Mouse (Mus musculus) right cerebral cortex, adult 18-20 months (tissue): Measurements from ENCODE around the gene Naip6.
"Not testable (repeated sequence)": the region's sequence is repeated elsewhere in the genome, so short reads cannot be mapped to it uniquely, and the experiment has no call there.

Source experiments
- DNase-seq: peaks from one replicate; pipeline ENCODE4 v3.0.0; 2022; ENCODE audit warnings: mixed read lengths

Gene Naip6

DNA sequence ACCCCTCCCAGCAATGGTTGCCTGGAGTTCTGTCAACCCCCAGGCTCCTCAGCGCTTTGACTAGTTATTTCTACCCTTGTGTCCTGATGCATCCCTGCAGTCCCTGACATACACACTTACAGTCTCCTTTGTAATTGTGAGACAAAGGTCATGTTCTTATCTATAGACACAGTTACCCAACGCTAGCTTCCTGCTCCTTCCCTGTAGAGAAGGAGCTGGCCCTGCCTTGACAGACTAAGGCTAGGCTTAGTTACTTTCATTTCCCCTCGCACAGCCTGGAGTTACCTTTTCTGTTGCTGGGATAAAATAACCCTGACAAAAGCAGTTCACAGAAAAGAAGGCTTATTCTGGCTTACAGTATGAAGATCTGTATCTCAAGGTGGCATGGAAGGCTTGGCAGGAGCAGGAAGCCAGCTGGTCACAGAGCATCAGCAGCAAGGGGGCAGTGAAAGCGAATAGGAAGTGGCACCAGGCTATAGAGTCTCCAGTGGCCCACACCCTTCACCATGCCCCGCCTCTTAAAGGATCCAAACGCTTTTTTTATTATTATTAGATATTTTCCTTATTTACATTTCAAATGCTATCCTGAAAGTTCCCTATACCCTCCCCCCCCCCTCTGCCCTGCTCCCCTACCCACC is at the start of gene Naip6:
Gene Naip6 (minus strand): TSS at position 419 of the 638 bp plus-strand sequence.
- DNase-seq: not testable (repeated sequence)

DNA sequence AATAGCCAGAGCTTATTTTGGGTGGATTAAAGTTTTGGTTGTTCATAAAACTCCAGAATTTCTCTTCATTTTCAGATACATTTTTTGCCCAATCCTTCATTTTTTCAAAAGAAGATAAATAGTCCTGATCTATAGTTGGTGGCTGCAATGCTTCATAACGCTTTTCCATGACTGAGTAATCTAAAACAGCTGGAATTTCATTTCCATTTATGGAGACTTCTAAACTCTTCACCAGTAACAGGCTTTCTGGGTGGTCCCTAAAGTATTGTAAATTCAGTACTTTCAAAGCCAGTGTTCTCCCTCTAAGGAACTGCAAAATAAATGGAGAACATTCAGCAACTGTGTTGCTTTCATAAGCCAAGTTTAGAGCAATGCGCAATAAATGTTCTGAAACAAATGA is 34.8 kb upstream of the Naip6 start:
- not testable (repeated sequence) for DNase-seq

DNA sequence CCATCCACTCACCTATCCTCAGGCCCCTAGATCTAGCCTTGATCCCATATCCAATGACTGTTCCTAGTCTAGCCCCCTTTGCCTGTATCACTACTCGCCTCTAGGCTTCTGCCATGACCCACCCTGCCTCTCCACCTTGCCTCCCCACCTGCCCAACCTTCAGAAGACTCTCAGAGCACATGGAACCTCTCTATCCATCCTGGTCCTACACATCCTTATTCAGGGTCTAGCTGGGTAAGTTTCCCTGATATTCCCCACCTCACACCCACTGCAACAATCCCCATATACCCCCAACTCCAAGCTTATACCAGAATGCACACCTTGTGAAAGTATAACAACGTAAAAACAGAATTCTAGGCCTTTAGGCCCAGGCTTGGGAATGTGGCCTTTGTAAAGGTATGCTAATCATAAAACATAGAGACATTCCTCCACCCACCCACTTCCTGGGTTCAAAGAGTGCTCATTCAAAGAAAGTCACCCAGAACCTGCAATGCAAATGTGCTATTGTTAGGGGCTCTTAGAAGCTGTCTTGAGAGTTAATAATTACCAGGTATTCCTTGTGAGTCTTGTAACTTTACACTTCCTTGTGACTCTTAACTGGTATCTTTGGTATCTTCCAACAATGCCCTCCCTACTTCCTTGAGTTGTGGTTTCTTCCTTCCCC is 32.2 kb upstream of the Naip6 start:
- DNase-seq: not testable (repeated sequence)

DNA sequence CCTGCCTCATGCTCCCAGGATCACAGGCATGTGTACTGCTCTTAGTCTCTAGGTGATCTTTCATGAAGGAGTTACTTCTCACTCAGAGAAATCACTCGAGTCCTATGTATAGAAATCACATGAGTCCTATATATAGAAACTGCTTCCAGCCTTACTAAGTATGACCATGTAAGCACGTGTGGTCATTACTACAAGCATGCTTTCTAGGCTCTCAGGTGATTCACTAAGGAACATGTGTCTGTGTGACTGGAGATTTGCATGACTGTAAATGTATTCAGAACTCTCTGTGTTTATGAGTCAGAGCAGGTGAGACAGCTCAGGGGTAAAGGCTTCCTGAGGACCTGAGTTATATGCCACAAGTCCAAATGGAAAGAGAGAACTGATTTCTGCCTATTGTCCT is 24.3 kb upstream of the Naip6 start:
- DNase-seq: no peak

DNA sequence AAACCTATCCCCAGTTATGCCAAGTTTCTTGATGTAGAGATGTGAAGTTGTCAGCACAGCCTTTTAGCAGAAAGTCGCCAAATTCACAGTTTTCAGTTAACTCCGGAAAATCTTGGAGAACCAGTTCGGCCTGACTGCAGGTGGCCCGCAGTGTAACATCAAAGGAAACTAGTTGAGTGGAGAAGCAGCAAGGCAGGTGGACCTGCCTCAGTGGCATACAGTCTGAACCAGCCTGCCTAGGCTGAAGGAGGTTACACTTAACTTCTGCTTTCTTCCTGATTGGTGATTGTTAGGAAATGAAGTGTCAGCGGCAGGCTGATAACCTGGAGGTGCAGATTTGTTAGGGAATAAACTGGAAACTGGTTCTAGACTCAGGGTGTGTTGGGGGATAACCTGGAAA is 14.3 kb upstream of the Naip6 start:
- DNase-seq: not testable (repeated sequence)

DNA sequence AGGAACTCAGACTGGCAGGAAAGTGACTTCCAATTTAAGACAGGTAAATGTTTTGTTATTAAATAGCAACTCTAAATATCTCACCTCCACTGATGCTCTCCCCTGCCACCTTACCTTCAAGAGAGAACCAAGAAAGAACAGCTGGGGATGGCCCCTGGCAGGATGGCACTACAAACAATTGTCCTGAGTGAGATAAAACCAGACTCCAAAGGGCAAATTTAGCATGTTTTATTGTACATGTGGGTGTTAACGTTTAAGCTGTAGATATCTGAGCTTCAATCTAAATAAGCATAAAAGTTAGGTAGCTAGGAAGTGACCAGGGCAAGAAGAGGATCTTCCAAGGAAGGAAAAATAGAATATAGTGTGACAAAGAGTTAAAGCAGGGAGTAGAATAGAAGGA is 11.4 kb upstream of the Naip6 start:
- not testable (repeated sequence) for DNase-seq

DNA sequence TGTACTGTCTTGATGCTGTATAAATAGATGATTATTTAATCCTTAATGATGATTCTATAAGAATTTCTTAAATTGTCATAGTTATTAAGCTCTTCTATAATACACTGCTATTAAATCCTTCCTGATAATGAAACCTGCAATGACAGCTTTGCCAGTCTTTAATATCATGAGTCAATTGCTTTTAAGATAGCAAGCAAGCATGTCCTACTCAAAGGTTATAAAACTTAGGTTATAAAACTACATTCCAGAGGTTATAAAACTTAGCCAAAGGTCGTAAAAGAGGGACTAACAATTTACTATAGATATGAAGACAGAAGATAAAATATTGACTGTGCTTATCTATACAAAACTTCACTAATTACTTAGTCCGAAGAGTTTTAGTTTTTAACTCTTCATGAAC is 10.6 kb upstream of the Naip6 start:
- DNase-seq: not testable (repeated sequence)

DNA sequence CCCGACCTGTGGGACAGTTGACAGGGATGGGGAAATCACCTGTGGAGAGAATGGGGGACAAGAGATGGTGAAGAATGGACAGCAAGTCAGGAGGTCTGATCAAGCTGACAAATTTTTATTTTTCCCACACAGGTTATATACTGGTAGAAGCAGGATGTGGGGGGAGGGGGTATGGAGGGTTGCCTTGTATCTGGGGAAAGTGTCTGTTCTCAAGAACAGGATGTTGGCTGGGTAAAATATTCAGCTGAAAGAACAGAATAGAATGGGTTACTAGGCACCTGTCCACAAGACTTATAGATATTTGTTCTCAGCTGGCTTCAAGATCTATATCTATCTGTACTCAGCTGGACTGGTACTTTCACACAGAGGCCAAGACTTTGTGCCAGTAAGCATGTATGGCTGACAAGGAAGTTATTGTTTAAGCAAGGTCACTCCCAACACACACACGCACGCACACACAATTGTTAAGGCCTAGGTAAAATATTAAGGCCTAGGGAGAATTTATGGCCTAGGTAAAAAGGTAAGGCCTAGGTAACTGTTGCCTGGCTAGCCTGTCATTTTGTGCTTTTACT is 4.9 kb upstream of the Naip6 start:
- not testable (repeated sequence) for DNase-seq

DNA sequence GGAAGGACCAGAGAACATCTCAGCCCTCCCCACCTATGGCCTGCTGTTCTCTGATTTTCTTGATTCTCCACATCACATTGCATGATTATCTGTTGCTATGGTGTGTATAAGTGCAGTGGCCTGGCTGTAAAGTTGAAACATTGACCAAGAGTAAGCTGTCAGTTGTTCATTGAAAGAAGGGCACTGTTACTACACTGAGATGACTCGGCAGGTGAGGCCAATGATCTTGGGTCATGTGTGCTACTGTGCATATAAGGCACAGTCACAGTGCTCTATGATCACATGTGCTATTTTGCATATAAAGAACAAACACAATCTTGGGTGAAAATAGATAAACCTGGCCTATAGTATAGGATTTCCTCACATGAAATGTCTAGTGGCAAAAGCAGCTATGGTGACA is 32.9 kb downstream of the Naip6 start:
- DNase-seq: no peak

DNA sequence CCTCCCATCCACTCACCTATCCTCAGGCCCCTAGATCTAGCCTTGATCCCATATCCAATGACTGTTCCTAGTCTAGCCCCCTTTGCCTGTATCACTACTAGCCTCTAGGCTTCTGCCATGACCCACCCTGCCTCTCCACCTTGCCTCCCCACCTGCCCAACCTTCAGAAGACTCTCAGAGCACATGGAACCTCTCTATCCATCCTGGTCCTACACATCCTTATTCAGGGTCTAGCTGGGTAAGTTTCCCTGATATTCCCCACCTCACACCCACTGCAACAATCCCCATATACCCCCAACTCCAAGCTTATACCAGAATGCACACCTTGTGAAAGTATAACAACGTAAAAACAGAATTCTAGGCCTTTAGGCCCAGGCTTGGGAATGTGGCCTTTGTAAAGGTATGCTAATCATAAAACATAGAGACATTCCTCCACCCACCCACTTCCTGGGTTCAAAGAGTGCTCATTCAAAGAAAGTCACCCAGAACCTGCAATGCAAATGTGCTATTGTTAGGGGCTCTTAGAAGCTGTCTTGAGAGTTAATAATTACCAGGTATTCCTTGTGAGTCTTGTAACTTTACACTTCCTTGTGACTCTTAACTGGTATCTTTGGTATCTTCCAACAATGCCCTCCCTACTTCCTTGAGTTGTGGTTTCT is 45.9 kb downstream of the Naip6 start:
- not testable (repeated sequence) for DNase-seq

DNA sequence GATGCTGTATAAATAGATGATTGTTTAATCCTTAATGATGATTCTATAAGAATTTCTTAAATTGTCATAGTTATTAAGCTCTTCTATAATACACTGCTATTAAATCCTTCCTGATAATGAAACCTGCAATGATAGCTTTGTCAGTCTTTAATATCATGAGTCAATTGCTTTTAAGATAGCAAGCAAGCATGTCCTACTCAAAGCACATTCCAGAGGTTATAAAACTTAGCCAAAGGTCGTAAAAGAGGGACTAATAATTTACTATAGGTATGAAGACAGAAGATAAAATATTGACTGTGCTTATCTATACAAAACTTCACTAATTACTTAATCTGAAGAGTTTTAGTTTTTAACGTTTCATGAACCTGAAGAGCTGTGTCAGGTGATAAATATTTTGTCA is 60.5 kb downstream of the Naip6 start:
- not testable (repeated sequence) for DNase-seq

DNA sequence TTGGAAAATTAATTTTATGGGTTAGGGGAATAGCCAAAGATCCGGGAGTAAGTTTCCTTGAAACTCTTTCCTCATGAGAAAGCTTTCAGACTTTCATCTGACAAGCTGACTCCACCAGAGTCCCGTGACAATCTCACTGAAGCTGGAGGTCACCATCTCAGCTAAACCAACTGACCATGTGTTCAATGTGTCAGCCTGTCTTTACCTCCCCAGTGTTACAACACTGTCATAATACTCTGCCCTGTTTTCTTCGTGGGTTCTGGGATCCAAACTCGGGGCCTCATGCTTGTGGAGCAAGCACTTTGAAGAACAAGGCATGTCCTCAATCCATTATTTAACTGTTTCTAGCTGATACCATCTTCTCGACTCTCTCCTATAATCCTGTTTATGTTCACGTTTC is 61.5 kb downstream of the Naip6 start:
- not testable (repeated sequence) for DNase-seq

DNA sequence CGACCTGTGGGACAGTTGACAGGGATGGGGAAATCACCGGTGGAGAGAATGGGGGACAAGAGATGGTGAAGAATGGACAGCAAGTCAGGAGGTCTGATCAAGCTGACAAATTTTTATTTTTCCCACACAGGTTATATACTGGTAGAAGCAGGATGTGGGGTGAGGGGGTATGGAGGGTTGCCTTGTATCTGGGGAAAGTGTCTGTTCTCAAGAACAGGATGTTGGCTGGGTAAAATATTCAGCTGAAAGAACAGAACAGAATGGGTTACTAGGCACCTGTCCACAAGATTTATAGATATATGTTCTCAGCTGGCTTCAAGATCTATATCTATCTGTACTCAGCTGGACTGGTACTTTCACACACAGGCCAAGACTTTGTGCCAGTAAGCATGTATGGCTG is 65.6 kb downstream of the Naip6 start:
- DNase-seq: not testable (repeated sequence)

DNA sequence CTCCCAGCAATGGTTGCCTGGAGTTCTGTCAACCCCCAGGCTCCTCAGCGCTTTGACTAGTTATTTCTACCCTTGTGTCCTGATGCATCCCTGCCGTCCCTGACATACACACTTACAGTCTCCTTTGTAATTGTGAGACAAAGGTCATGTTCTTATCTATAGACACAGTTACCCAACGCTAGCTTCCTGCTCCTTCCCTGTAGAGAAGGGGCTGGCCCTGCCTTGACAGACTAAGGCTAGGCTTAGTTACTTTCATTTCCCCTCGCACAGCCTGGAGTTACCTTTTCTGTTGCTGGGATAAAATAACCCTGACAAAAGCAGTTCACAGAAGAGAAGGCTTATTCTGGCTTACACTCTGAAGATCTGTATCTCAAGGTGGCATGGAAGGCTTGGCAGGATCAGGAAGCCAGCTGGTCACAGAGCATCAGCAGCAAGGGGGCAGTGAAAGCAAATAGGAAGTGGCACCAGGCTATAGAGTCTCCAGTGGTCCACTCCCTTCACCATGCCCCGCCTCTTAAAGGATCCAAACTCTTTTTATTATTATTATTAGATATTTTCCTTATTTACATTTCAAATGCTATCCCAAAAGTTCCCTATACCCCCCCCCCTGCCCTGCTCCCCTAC is 70.5 kb downstream of the Naip6 start:
- not testable (repeated sequence) for DNase-seq

DNA sequence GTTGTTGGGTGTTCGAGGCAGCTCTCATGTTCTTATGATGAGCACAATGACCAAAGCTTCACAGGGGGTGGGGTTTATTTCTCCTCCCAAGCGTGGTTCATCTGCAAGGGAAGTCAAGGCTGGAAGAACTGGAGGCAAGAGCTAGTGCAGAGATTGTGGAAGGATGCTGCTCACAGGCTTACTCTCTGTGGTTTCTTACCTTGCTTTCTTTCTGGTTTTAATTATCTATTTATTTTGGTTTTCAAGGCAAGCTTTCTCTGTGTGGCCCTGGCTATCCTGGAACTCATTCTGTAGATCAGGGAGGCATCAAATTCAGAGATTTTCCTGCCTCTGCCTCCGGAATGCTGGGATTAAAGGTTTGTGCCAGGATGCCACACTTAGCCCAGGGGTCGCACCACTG is 71.3 kb downstream of the Naip6 start, which contains the start of gene Naip5:
Gene Naip5 (minus strand): TSS at position 101 of the 400 bp plus-strand sequence.
- not testable (repeated sequence) for DNase-seq

DNA sequence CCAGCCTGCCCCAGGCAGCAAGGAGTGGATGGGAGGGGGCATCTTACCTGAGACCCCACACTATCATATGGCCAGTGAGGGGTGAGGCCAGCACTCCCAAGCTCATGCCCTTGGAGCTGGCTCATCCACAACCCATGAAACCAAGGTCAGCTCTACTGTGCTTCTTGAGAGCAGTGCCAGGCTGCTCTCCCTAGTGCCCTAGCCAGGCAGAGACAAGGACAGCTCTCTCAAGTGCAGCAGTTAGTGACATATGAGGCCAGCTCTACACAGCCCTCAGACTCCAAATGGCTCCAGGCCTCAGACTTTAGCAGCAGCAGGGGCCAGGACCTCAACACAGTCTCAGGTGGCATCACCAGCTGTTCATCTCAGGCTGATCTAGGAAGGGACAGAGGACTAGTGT is 73.8 kb downstream of the Naip6 start:
- DNase-seq: no peak
